Mouse (Mus musculus): ENCODE data around the gene Cdc42ep3.

DNA sequence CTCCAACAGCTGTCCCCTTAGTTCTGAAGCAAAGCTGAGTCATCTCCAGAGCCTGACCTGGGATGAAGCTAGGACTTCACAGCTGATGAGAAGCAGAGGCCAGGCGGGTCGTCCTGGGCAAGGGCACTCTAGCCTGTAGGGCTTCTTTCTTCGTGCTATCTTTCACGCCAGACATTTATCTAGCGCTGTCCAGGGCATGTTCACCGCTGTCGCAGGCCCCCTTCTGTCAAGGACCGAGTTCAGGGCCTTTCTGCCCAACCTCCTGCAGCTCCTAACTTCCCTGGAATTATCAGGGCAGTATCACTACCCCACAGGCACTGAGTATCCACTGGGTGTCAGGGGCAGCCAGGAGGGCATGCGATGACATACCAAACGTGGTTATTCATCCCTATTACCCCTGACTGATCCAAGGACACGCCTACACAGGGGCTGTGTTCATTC, 4.1 kb downstream of the Cdc42ep3 start:
- TF ChIP-seq GATA1 (IDR thresholded peaks at IDR 0.05; ENCODE audit: borderline replicate concordance, low read length) (no peak), CTCF (IDR thresholded peaks at IDR 0.05; ENCODE audit: low read depth, low read length) (no peak), POLR2AphosphoS5 (IDR thresholded peaks at IDR 0.05; ENCODE audit: insufficient replicate concordance, low read depth, low read length) (no peak)

Data from G1E (cell line).